Mouse (Mus musculus) hindbrain, embryonic 10.5 days (tissue): ENCODE measurements at regions not wholly inside any gene's neighbourhood (a gene's known extent, or its start where the extent isn't known, plus 50 kb on each side); places are given as distances from the start of the nearest gene placed in this dataset.

Experiments used
- DNase-seq: peaks from one replicate; pipeline ENCODE4 v3.0.0-alpha.2; 2017; ENCODE audit warnings: low spot score
- H3K27ac ChIP-seq: fragments of 300-500 bp; sonication (generic); 2 replicates; pipeline ENCODE4 v1.5.1; 2016; ENCODE audit warnings: mild to moderate bottlenecking, moderate library complexity
- H3K27me3 ChIP-seq: fragments of 300-500 bp; sonication (generic); 2 replicates; pipeline ENCODE4 v1.6.1; 2016; ENCODE audit warnings: mild to moderate bottlenecking; ENCODE audit not compliant: poor library complexity, insufficient read depth, severe bottlenecking
- H3K36me3 ChIP-seq: fragments of 300-500 bp; sonication (generic); 2 replicates; pipeline ENCODE4 v1.6.1; 2016; ENCODE audit warnings: mild to moderate bottlenecking, moderate library complexity
- H3K4me1 ChIP-seq: fragments of 300-500 bp; sonication (generic); replicated peaks from 2 replicates; pipeline ENCODE4 v1.6.1; 2016; ENCODE audit warnings: mild to moderate bottlenecking
- H3K4me3 ChIP-seq: fragments of 300-500 bp; sonication (generic); 2 replicates; pipeline ENCODE4 v1.5.1; 2016; ENCODE audit warnings: mild to moderate bottlenecking, moderate library complexity
- H3K9me3 ChIP-seq: fragments of 300-500 bp; sonication (generic); 2 replicates; pipeline ENCODE4 v1.6.1; 2016; ENCODE audit warnings: mild to moderate bottlenecking, moderate library complexity
- WGBS: fragments of 180-500 bp; shearing (Covaris S2); methylation state at CpG from one replicate; pipeline ENCODE4 v1.1.7; 2016; 5-methylcytosine and 5-hydroxymethylcytosine counted together

GRCm38 (mm10) chr13:50973379-50973778 is 127.3 kb upstream of the Spin1 start:
- Histone ChIP-seq H3K27me3 (no peaks in the 10 kb centered on the region), H3K36me3 (no peaks in the 10 kb centered on the region), H3K4me3 (no peak overlapping the region), H3K27ac (no peak overlapping the region), H3K4me1 (peaks cover 10% of the 10 kb centered on the region), H3K9me3 (no peaks in the 10 kb centered on the region)
- no peak for DNase-seq
- 63% methylated on average over 8 of the region's 8 CpGs for WGBS

- H3K4me3 ChIP-seq, result no peak overlapping the region
- H3K27me3 ChIP-seq, result no peaks in the 10 kb centered on the region
- H3K4me1 ChIP-seq, result peaks cover 10% of the 10 kb centered on the region
- no peaks in the 10 kb centered on the region for H3K36me3 ChIP-seq
- no peaks in the 10 kb centered on the region for H3K9me3 ChIP-seq
- DNase-seq, result no peak
- 84% methylated on average over 12 of the region's 12 CpGs for WGBS
- no peak overlapping the region for H3K27ac ChIP-seq
These were observed 125.3 kb upstream of the Spin1 start for GRCm38 (mm10) chr13:50975306-50975920.

- peaks cover 3% of the 10 kb centered on the region; the same call in 1 of the 2 replicates for H3K9me3 ChIP-seq
- H3K4me3 ChIP-seq, result no peak overlapping the region
- H3K4me1 ChIP-seq, result no peaks in the 10 kb centered on the region
- 82% methylated on average over 1 of the region's 1 CpGs for WGBS
- no peak for DNase-seq
- no peaks in the 10 kb centered on the region for H3K27me3 ChIP-seq
- no peaks in the 10 kb centered on the region for H3K36me3 ChIP-seq
- no peak overlapping the region for H3K27ac ChIP-seq
These were observed 118.7 kb upstream of the Spin1 start for GRCm38 (mm10) chr13:50982005-50982404.

GRCm38 (mm10) chr13:50982990-50983389 is 117.7 kb upstream of the Spin1 start:
- no peak overlapping the region for H3K27ac ChIP-seq
- no peak overlapping the region for H3K4me3 ChIP-seq
- peaks cover 3% of the 10 kb centered on the region; the same call in 1 of the 2 replicates for H3K9me3 ChIP-seq
- H3K36me3 ChIP-seq, result no peaks in the 10 kb centered on the region
- H3K27me3 ChIP-seq, result no peaks in the 10 kb centered on the region
- DNase-seq, result no peak
- H3K4me1 ChIP-seq, result no peaks in the 10 kb centered on the region
- WGBS, result 86% methylated on average over 10 of the region's 10 CpGs

GRCm38 (mm10) chr13:50991726-50992432 is 108.8 kb upstream of the Spin1 start:
- no peak overlapping the region for H3K4me3 ChIP-seq
- H3K36me3 ChIP-seq, result no peaks in the 10 kb centered on the region
- no peaks in the 10 kb centered on the region for H3K27me3 ChIP-seq
- 79% methylated on average over 9 of the region's 9 CpGs for WGBS
- H3K9me3 ChIP-seq, result 0 out of 2 replicates have a peak, but pooled peaks cover 10% of the 10 kb centered on the region
- no peak overlapping the region for H3K27ac ChIP-seq
- DNase-seq, result no peak
- no peaks in the 10 kb centered on the region for H3K4me1 ChIP-seq

GRCm38 (mm10) chr13:50999738-51000137 is 100.9 kb upstream of the Spin1 start:
- no peak for DNase-seq
- Histone ChIP-seq H3K36me3 (no peaks in the 10 kb centered on the region), H3K9me3 (no peaks in the 10 kb centered on the region), H3K27me3 (no peaks in the 10 kb centered on the region), H3K4me3 (no peak overlapping the region), H3K4me1 (no peaks in the 10 kb centered on the region), H3K27ac (no peak overlapping the region)
- 89% methylated on average over 4 of the region's 4 CpGs for WGBS

GRCm38 (mm10) chr13:51004827-51005226 is 95.9 kb upstream of the Spin1 start:
- Histone ChIP-seq H3K27ac (no peak overlapping the region), H3K4me1 (no peaks in the 10 kb centered on the region), H3K36me3 (no peaks in the 10 kb centered on the region), H3K9me3 (no peaks in the 10 kb centered on the region), H3K27me3 (no peaks in the 10 kb centered on the region), H3K4me3 (no peak overlapping the region)
- no peak for DNase-seq
- WGBS, result 71% methylated on average over 3 of the region's 3 CpGs

- no peak overlapping the region for H3K4me3 ChIP-seq
- no peaks in the 10 kb centered on the region for H3K4me1 ChIP-seq
- H3K27me3 ChIP-seq, result no peaks in the 10 kb centered on the region
- no peak for DNase-seq
- no peaks in the 10 kb centered on the region for H3K36me3 ChIP-seq
- 89% methylated on average over 7 of the region's 7 CpGs for WGBS
- H3K27ac ChIP-seq, result no peak overlapping the region
- H3K9me3 ChIP-seq, result no peaks in the 10 kb centered on the region
These were observed 89.9 kb upstream of the Spin1 start for GRCm38 (mm10) chr13:51010736-51011135.

GRCm38 (mm10) chr13:51016209-51016608 is 84.5 kb upstream of the Spin1 start:
- H3K9me3 ChIP-seq, result no peaks in the 10 kb centered on the region
- 83% methylated on average over 3 of the region's 3 CpGs for WGBS

GRCm38 (mm10) chr13:51016956-51017703 is 83.5 kb upstream of the Spin1 start:
- no peak for DNase-seq
- no peaks in the 10 kb centered on the region for H3K36me3 ChIP-seq
- no peak overlapping the region for H3K4me3 ChIP-seq
- peak overlapping the region; percentile 71 for H3K27ac ChIP-seq
- H3K27me3 ChIP-seq, result no peaks in the 10 kb centered on the region
- WGBS, result 75% methylated on average over 16 of the region's 16 CpGs
- no peaks in the 10 kb centered on the region for H3K9me3 ChIP-seq
- H3K4me1 ChIP-seq, result peaks cover 20% of the 10 kb centered on the region

More at GRCm38 (mm10) chr13:51016209-51016608, 84.5 kb upstream of the Spin1 start:
- H3K27ac ChIP-seq, result no peak overlapping the region
- no peak overlapping the region for H3K4me3 ChIP-seq
- H3K36me3 ChIP-seq, result no peaks in the 10 kb centered on the region
- no peak for DNase-seq
- H3K4me1 ChIP-seq, result peaks cover 18% of the 10 kb centered on the region
- no peaks in the 10 kb centered on the region for H3K27me3 ChIP-seq

GRCm38 (mm10) chr13:51017727-51018321 is 82.9 kb upstream of the Spin1 start:
- Histone ChIP-seq H3K4me3 (no peak overlapping the region), H3K27ac (peak overlapping the region; percentile 69), H3K4me1 (peaks cover 27% of the 10 kb centered on the region), H3K9me3 (no peaks in the 10 kb centered on the region), H3K36me3 (no peaks in the 10 kb centered on the region), H3K27me3 (no peaks in the 10 kb centered on the region)
- 29% methylated on average over 10 of the region's 10 CpGs for WGBS
- DNase-seq, result peak; percentile 46

GRCm38 (mm10) chr13:51018366-51018765 is 82.3 kb upstream of the Spin1 start:
- no peaks in the 10 kb centered on the region for H3K9me3 ChIP-seq
- peak; percentile 16 for DNase-seq
- no peaks in the 10 kb centered on the region for H3K36me3 ChIP-seq
- 56% methylated on average over 10 of the region's 10 CpGs for WGBS
- peaks cover 30% of the 10 kb centered on the region for H3K4me1 ChIP-seq
- H3K27ac ChIP-seq, result peak overlapping the region; percentile 36
- no peaks in the 10 kb centered on the region for H3K27me3 ChIP-seq
- H3K4me3 ChIP-seq, result no peak overlapping the region
